Mouse (Mus musculus) olfactory bulb, adult 2 months (tissue): ENCODE data around the gene Vmn2r24. TPM values are rescaled to one million over a fixed set of nuclear protein-coding genes. Genes with fewer than 3 reads are reported as not detected.
"Not testable (repeated sequence)": the region's sequence is repeated elsewhere in the genome, so short reads cannot be mapped to it uniquely, and the experiment has no call there.

ENCODE experiments used
- H3K27ac ChIP-seq: fragments of 200-500 bp; 2 replicates; pipeline ENCODE4 v1.5.1; 2012; ENCODE audit warnings: low read depth, low read length; ENCODE audit not compliant: insufficient read depth
- H3K4me1 ChIP-seq: fragments of 200-500 bp; 2 replicates; pipeline ENCODE4 v1.6.1; 2012; ENCODE audit warnings: low read length; ENCODE audit not compliant: control insufficient read depth, insufficient read depth
- H3K4me3 ChIP-seq: fragments of 200-500 bp; 2 replicates; pipeline ENCODE4 v1.5.1; 2012; ENCODE audit warnings: mild to moderate bottlenecking, low read depth, low read length, moderate library complexity; ENCODE audit not compliant: insufficient read depth
- CTCF ChIP-seq: fragments of 200-500 bp; IDR thresholded peaks from 2 replicates; pipeline ENCODE4 v1.5.1; 2012; ENCODE audit warnings: low read depth, mild to moderate bottlenecking, low read length, moderate library complexity; ENCODE audit not compliant: insufficient read depth
- POLR2A ChIP-seq: fragments of 200-500 bp; IDR thresholded peaks from 2 replicates; pipeline ENCODE4 v1.6.1; 2012; ENCODE audit warnings: mild to moderate bottlenecking, low read depth, low read length, moderate library complexity; ENCODE audit not compliant: insufficient read depth
- WGBS: fragments of 180-500 bp; shearing (Covaris S2); methylation state at CpG from one replicate; pipeline ENCODE4 v1.1.7; 2018; 5-methylcytosine and 5-hydroxymethylcytosine counted together
- polyA plus RNA-seq: library from polyadenylated mRNA; stranded (reverse); fragments of >200 nt; gene quantifications from 2 replicates; pipeline ENCODE4 v1.2.4, GENCODE M21; 2012; ENCODE audit warnings: low replicate concordance; ENCODE audit not compliant: missing spikeins, insufficient read depth, insufficient read length

Gene Vmn2r24
- polyA plus RNA-seq, result not detected in 2 replicates

GRCm38 (mm10) chr6:123778579-123778978 is at the start of gene Vmn2r24:
Gene Vmn2r24 (plus strand): TSS chr6:123778879.
- no peaks in the 10 kb centered on the region for H3K4me1 ChIP-seq
- H3K27ac ChIP-seq, result no peak within 1 kb of the TSS
- no peak within 1 kb of the TSS for H3K4me3 ChIP-seq
- no peak for TF ChIP-seq POLR2A
- TF ChIP-seq CTCF, result no peak
- WGBS, result 77% methylated on average over 1 of the region's 1 CpGs

- Histone ChIP-seq H3K4me1 (no peaks in the 10 kb centered on the region), H3K27ac (no peak overlapping the region), H3K4me3 (no peak overlapping the region)
- WGBS, result 85% methylated on average over 3 of the region's 3 CpGs
- TF ChIP-seq CTCF (no peak), POLR2A (no peak)
These were observed 8.6 kb upstream of the Vmn2r24 start for GRCm38 (mm10) chr6:123770031-123770430.

DNA sequence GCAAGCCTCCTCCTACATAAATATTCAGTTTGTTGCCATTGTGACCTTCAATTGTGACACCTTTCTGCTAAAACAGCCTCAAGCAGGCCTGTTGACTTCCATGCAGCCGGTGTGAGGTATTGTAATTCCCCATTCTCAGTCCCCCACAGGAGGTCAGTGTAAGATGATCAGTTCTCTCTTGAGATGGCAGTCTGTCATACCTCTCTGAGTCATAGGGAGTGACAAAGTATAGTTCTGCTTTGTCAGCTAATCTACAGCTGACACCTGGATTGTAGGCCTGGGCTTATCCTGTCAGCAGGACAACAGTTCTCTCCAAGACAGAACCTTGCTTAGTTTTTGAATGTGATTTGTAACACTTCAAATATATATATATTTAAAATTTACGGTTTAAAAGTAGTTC is 6.2 kb downstream of the Vmn2r24 start:
- H3K4me1 ChIP-seq, result no peaks in the 10 kb centered on the region
- TF ChIP-seq POLR2A, result no peak
- TF ChIP-seq CTCF, result no peak
- 74% methylated on average over 2 of the region's 2 CpGs for WGBS
- no peak overlapping the region for H3K27ac ChIP-seq
- no peak overlapping the region for H3K4me3 ChIP-seq

- Histone ChIP-seq H3K27ac (no peak overlapping the region), H3K4me3 (no peak overlapping the region), H3K4me1 (no peaks in the 10 kb centered on the region)
- WGBS, result 36% methylated on average over 9 of the region's 9 CpGs
- TF ChIP-seq POLR2A (no peak), CTCF (no peak)
These were observed 15.1 kb downstream of the Vmn2r24 start for GRCm38 (mm10) chr6:123793746-123794145.

- H3K4me1 ChIP-seq, H3K4me3 ChIP-seq: not testable (repeated sequence)
These were observed 31.6 kb downstream of the Vmn2r24 start for GRCm38 (mm10) chr6:123810291-123810690.

GRCm38 (mm10) chr6:123819951-123820350 is 41.3 kb downstream of the Vmn2r24 start:
- TF ChIP-seq CTCF (no peak), POLR2A (no peak)
- Histone ChIP-seq H3K4me1 (no peaks in the 10 kb centered on the region), H3K27ac (no peak overlapping the region), H3K4me3 (no peak overlapping the region)
- WGBS, result 75% methylated on average over 8 of the region's 8 CpGs

More at GRCm38 (mm10) chr6:123810291-123810690, 31.6 kb downstream of the Vmn2r24 start:
- H3K27ac ChIP-seq, result not testable (repeated sequence)

DNA sequence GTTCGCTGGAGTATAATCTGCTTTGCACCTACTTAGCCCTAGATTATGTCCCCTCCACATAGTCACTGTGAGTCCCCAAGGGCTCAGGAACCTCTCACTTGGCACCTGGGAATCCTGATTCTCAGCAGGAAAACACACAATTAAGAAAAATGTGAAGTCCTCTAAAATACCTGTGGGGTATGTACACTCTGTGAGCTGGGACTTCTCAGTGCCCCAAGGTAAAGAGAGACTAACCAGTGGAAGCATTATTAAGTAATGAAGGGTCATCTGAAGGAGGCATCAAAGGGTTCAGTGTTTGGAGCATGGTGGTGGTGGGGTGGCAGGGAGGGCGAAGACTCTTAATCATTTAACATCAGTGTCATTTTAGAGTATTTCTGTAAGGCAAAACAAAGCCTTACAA is 74.7 kb downstream of the Vmn2r24 start, which contains the start of gene Vmn2r25:
Vmn2r25 (minus strand) TSS at position 101 of the 400 bp plus-strand sequence.
- WGBS, result 83% methylated on average over 2 of the region's 2 CpGs
- not testable (repeated sequence) for H3K4me3 ChIP-seq, H3K4me1 ChIP-seq, H3K27ac ChIP-seq

Other genes with a start within 250 kb of the Vmn2r24 start
- not detected in 2 replicates for gene Vmn2r21, start 245.5 kb upstream of the Vmn2r24 start, polyA plus RNA-seq
- not detected in 2 replicates for gene Vmn2r22, start 128.2 kb upstream of the Vmn2r24 start, polyA plus RNA-seq
- gene Vmn2r23, start 76.2 kb upstream of the Vmn2r24 start, polyA plus RNA-seq, result not detected in 2 replicates
- gene Vmn2r25, start 74.6 kb downstream of the Vmn2r24 start, polyA plus RNA-seq, result not detected in 2 replicates
- not detected in 2 replicates for gene Vmn2r26, start 245.7 kb downstream of the Vmn2r24 start, polyA plus RNA-seq